Mouse (Mus musculus): ENCODE data around the gene Prr12.

DNA sequence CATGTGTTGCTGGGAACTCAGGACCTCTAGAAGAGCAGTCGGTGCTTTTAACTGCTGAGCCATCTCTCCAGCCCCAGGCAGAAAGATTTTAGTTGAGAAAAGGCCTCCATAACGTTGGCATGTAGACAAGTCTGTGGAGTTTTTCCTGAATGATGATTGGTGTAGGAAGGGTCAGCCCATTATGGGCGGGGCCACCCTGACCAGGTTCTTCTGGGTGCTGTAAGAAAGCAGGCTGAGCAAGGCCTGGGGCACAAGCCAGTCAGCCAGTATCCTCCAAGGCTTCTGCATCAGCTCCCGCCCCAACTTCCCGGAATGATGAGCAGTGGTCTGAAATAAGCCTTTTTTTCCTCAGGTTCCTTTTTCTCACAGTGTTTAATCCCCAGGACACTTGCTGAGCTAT lies 28.3 kb upstream of the Prr12 start:
- TF ChIP-seq POLR2A (IDR thresholded peaks at IDR 0.05; ENCODE audit: insufficient read depth, low read depth, low read length), result no peak
- TF ChIP-seq CTCF (IDR thresholded peaks at IDR 0.05), result no peak
- TF ChIP-seq EP300 (IDR thresholded peaks at IDR 0.05; ENCODE audit: insufficient read depth, low read depth, low read length), result no peak

Data from heart, adult 2 months (tissue).